Mouse (Mus musculus) embryonic facial prominence, embryonic 13.5 days (tissue): Measurements from ENCODE around the gene Adcyap1r1. TPM values are rescaled to one million over a fixed set of nuclear protein-coding genes. Genes with fewer than 3 reads are reported as not detected.

Source experiments
- ATAC-seq: fragments of 200-750 bp; cut with Nextera tagmentation; 2 replicates; pipeline ENCODE4 v1.8.0; 2017; ENCODE audit warnings: low read depth; ENCODE audit not compliant: insufficient number of reproducible peaks, insufficient read depth, low FRiP score, low TSS enrichment
- H3K27ac ChIP-seq: fragments of 300-500 bp; sonication (generic); 2 replicates; pipeline ENCODE4 v1.5.1; 2015; ENCODE audit warnings: moderate library complexity, mild to moderate bottlenecking, inconsistent platforms
- H3K27me3 ChIP-seq: fragments of 300-500 bp; sonication (generic); 2 replicates; pipeline ENCODE4 v1.6.1; 2015; ENCODE audit warnings: mild to moderate bottlenecking, inconsistent platforms
- H3K36me3 ChIP-seq: fragments of 300-500 bp; sonication (generic); 2 replicates; pipeline ENCODE4 v1.6.1; 2015; ENCODE audit warnings: mild to moderate bottlenecking, inconsistent platforms
- H3K4me1 ChIP-seq: fragments of 300-500 bp; sonication (generic); 2 replicates; pipeline ENCODE4 v1.6.1; 2015; ENCODE audit warnings: inconsistent platforms
- H3K4me2 ChIP-seq: fragments of 300-500 bp; sonication (generic); 2 replicates; pipeline ENCODE4 v1.6.1; 2015; ENCODE audit warnings: moderate library complexity, mild to moderate bottlenecking, inconsistent platforms
- H3K4me3 ChIP-seq: fragments of 300-500 bp; sonication (generic); 2 replicates; pipeline ENCODE4 v1.5.1; 2015; ENCODE audit warnings: mild to moderate bottlenecking, inconsistent platforms
- H3K9ac ChIP-seq: fragments of 300-500 bp; sonication (generic); 2 replicates; pipeline ENCODE4 v1.6.1; 2015; ENCODE audit warnings: mild to moderate bottlenecking, inconsistent platforms
- H3K9me3 ChIP-seq: fragments of 300-500 bp; sonication (generic); 2 replicates; pipeline ENCODE4 v1.6.1; 2016; ENCODE audit warnings: inconsistent platforms
- WGBS: fragments of 180-500 bp; shearing (Covaris S2); methylation state at CpG from one replicate; pipeline ENCODE4 v1.1.7; 2015; ENCODE audit warnings: mixed read lengths; 5-methylcytosine and 5-hydroxymethylcytosine counted together
- polyA plus RNA-seq: library from polyadenylated mRNA; unstranded; fragments of >200 nt; fragmentation: Nextera tagmentation; extraction: Ambion mirVana; gene quantifications from 2 replicates; pipeline ENCODE4 v1.2.1, GENCODE M21; 2015

Gene Adcyap1r1
- polyA plus RNA-seq, 1 experiment from 2014 or later: 1.0 TPM

DNA sequence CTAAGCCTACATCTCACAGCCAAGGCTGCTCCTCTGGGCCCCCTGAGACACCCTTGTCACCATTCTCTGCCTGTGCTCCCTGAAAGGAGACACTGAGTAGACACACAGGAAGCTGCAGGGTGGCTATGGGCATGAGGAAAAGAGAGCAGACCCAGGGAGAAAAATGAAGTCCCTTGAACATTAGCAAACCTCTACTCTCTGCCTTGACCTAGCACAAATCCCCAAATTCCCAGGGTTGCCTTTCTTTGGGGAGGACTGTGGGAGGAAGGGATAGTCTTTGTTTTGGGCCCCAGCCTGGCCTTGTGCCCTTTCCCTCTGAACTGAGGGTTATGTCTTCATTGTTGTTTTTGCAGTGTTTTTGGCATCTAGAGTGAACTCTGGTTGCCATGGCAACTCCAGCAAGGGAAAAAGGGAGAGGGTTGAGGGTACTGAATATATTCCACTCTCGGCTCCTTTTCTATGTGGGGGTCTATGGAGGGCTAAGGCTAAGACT is 30.9 kb upstream of the Adcyap1r1 start:
- Histone ChIP-seq H3K4me2 (no peak overlapping the region), H3K4me3 (no peak overlapping the region), H3K27me3 (no peaks in the 10 kb centered on the region; the same call in 1 of the 2 replicates), H3K27ac (no peak overlapping the region), H3K36me3 (no peaks in the 10 kb centered on the region), H3K9ac (no peak overlapping the region), H3K9me3 (no peaks in the 10 kb centered on the region), H3K4me1 (no peaks in the 10 kb centered on the region)
- no peak for ATAC-seq
- 40% methylated on average over 1 of the region's 1 CpGs for WGBS

- Histone ChIP-seq H3K27ac (no peak overlapping the region), H3K4me1 (peaks cover 9% of the 10 kb centered on the region), H3K9me3 (no peaks in the 10 kb centered on the region), H3K36me3 (no peaks in the 10 kb centered on the region), H3K4me3 (no peak overlapping the region), H3K27me3 (no peaks in the 10 kb centered on the region), H3K4me2 (no peak overlapping the region), H3K9ac (no peak overlapping the region)
- ATAC-seq: no peak
Observed at GRCm38 (mm10) chr6:55432121-55432520, 19.7 kb upstream of the Adcyap1r1 start.

DNA sequence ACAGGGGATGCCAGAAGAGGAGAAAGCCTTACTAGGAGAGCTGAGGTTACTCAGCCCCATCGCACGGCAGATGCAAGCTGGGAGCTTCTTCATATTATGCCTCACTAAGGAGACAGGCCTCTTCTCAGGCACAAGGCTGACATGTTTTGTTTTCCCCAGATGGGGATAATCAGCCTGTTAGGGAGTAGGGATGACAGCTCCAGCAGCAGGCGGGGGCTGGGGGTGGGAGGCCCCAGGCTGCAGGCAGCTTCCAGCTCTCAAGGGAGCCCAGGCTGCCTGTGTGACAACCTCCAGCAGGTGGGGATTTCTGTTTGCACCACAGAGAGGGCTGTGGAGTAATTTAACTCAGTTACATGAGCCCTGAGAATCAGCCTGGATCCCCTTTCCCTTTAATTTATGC is 17.4 kb upstream of the Adcyap1r1 start:
- peak overlapping the region; percentile 32; the same call in 1 of the 2 replicates for H3K9ac ChIP-seq
- no peak overlapping the region for H3K4me2 ChIP-seq
- peak overlapping the region; percentile 16; the same call in 1 of the 2 replicates for H3K27ac ChIP-seq
- H3K9me3 ChIP-seq: no peaks in the 10 kb centered on the region
- no peaks in the 10 kb centered on the region for H3K27me3 ChIP-seq
- WGBS: 12% methylated on average over 3 of the region's 3 CpGs
- ATAC-seq: no peak
- H3K4me3 ChIP-seq: no peak overlapping the region
- H3K36me3 ChIP-seq: no peaks in the 10 kb centered on the region
- H3K4me1 ChIP-seq: peaks cover 9% of the 10 kb centered on the region

DNA sequence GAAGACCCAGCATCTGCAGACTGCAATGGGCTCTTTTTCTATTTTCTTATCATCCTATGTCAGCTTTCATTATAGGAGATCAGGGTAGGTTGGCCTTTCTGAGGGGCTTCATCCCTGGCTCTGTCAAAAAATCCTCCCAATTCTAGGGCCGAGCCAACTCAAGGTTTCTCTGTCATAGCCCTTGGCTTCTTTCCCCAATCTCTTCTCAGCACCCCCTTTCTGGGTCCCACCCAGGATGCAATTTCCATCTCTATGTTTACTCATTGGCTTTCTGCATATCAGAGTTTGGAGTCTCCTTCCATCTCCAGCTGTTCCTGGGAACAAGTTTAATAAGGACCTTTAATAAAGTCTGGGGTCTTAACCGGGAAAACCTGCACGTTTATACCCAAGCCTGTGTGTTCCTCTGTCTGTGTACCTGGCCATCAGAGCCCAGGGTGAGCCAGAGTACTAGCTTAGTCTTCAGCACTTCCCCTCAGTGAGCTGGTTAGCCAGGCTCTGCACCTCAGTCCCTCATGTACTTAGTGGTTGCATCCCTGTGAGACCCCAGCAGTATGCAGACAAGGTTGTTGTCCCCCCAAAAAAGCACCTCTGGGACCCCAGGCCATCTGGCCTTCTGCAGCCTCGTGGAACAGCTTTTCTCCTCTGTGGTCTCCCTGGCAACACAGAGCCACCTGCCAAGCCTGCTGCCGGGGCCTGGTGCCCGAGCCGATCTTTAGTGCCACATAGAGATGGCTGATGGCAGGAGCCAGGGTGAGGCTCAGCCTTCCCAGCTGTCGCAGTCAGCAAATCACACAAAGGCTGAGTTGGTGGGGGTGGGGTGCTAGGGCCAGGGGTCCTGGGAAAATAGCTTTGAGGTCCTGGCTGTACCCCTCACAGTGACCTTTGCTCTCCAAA is 16.3 kb upstream of the Adcyap1r1 start:
- Histone ChIP-seq H3K27ac (no peak overlapping the region), H3K9me3 (no peaks in the 10 kb centered on the region), H3K4me1 (peaks cover 9% of the 10 kb centered on the region), H3K4me2 (no peak overlapping the region), H3K36me3 (no peaks in the 10 kb centered on the region), H3K27me3 (no peaks in the 10 kb centered on the region), H3K4me3 (no peak overlapping the region), H3K9ac (no peak overlapping the region)
- 61% methylated on average over 8 of the region's 8 CpGs for WGBS
- ATAC-seq: no peak

DNA sequence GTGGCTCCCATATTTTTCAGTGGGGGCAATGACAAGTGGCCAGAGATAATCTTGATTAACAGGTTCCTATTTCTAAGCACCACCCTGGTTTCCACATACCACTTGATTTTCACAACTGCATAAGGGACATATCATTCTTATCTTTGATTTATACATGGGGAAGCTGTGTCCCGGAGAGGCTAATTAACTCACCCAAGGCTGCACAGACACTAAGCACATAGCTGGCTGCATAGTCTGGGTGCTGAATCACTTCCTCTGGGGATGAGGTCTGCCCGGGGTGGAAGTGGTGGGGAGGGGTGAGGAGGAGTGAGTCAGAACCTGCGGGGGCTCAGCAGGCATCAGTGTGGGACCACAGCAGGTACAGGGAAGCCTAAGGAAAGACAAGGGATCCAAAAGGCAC is 13.9 kb upstream of the Adcyap1r1 start:
- no peaks in the 10 kb centered on the region for H3K9me3 ChIP-seq
- H3K36me3 ChIP-seq: no peaks in the 10 kb centered on the region
- no peak overlapping the region for H3K27ac ChIP-seq
- H3K27me3 ChIP-seq: no peaks in the 10 kb centered on the region
- H3K4me3 ChIP-seq: no peak overlapping the region
- no peak overlapping the region for H3K9ac ChIP-seq
- WGBS: 50% methylated on average over 3 of the region's 3 CpGs
- H3K4me1 ChIP-seq: peaks cover 9% of the 10 kb centered on the region
- no peak overlapping the region for H3K4me2 ChIP-seq
- ATAC-seq: no peak

DNA sequence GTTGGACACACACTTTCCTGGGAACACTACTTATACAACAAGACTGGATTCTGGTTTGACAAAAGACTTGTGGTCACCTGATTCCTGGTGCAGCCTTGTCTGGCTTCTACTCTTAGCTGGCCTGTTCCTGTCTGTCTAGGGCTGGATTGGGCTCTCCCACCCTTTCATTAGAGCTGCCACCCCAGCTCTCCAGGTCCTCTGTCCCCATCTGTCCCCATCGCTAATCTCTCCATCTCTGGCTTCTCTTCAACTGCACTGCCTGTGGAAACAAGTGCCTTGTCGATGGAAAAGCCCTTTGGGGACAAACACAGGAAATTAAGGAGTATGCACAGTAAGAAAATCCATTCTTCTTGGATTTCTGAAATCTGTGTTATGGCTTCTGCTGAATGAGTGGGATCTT is 12.9 kb upstream of the Adcyap1r1 start:
- peaks cover 9% of the 10 kb centered on the region for H3K4me1 ChIP-seq
- H3K27ac ChIP-seq: no peak overlapping the region
- no peaks in the 10 kb centered on the region for H3K9me3 ChIP-seq
- 63% methylated on average over 2 of the region's 2 CpGs for WGBS
- H3K4me2 ChIP-seq: no peak overlapping the region
- ATAC-seq: no peak
- H3K36me3 ChIP-seq: no peaks in the 10 kb centered on the region
- H3K4me3 ChIP-seq: no peak overlapping the region
- no peak overlapping the region for H3K9ac ChIP-seq
- H3K27me3 ChIP-seq: no peaks in the 10 kb centered on the region

DNA sequence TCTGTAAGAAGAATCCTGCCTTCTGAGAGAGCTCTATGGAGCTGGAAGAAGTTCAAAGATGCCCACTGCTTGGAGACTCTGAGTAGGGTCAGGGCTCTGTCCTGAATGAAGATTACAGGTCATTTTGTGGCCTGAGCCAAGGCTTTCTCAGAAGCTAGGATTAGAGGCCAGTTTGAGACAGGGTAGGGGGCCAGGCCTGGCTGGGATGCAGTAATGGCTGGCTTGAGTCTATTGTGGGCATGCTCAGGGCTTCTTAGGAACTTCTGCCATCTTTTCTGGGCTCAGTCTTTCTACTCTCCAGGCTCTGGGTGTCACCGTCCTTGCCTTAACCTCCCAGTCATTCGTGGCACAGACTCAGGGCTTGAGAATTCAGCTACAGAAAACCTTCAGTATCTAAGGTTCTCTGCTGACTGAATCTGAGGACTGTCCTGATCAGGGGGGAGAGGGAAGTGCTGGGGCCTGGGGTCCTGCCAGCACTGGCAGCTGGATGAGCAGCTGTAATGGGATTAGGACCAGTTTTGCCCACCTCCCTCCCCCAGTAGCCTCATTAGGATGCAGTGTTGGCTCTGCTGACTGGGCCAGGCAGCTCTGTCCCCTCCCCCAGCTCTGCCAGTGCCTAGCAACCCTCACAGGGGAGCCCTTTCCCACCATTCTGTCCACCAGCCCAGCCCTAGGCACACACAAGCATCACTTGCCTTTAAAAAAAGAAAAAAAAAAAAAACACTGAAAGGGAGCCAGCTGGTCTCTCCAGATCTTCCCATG is 7.7 kb upstream of the Adcyap1r1 start:
- Histone ChIP-seq H3K4me2 (no peak overlapping the region), H3K36me3 (no peaks in the 10 kb centered on the region), H3K27me3 (peaks cover 10% of the 10 kb centered on the region), H3K4me1 (peaks cover 3% of the 10 kb centered on the region; the same call in 1 of the 2 replicates), H3K4me3 (no peak overlapping the region), H3K9me3 (no peaks in the 10 kb centered on the region), H3K27ac (no peak overlapping the region), H3K9ac (no peak overlapping the region)
- ATAC-seq: no peak
- WGBS: 13% methylated on average over 2 of the region's 2 CpGs

GRCm38 (mm10) chr6:55444721-55445120 is 7.1 kb upstream of the Adcyap1r1 start:
- Histone ChIP-seq H3K36me3 (no peaks in the 10 kb centered on the region), H3K9ac (no peak overlapping the region), H3K27me3 (peaks cover 16% of the 10 kb centered on the region), H3K4me3 (no peak overlapping the region), H3K4me2 (no peak overlapping the region), H3K4me1 (peaks cover 7% of the 10 kb centered on the region; the same call in 1 of the 2 replicates), H3K27ac (no peak overlapping the region), H3K9me3 (no peaks in the 10 kb centered on the region)
- no peak for ATAC-seq
- WGBS: 44% methylated on average over 4 of the region's 4 CpGs

- no peaks in the 10 kb centered on the region for H3K9me3 ChIP-seq
- no peak overlapping the region for H3K4me3 ChIP-seq
- H3K4me2 ChIP-seq: no peak overlapping the region
- no peak overlapping the region for H3K27ac ChIP-seq
- no peaks in the 10 kb centered on the region for H3K36me3 ChIP-seq
- no peak for ATAC-seq
- H3K27me3 ChIP-seq: peaks cover 51% of the 10 kb centered on the region
- H3K4me1 ChIP-seq: peaks cover 21% of the 10 kb centered on the region
- no peak overlapping the region for H3K9ac ChIP-seq
- WGBS: 77% methylated on average over 9 of the region's 9 CpGs
Observed at GRCm38 (mm10) chr6:55448199-55448598, 3.6 kb upstream of the Adcyap1r1 start.

DNA sequence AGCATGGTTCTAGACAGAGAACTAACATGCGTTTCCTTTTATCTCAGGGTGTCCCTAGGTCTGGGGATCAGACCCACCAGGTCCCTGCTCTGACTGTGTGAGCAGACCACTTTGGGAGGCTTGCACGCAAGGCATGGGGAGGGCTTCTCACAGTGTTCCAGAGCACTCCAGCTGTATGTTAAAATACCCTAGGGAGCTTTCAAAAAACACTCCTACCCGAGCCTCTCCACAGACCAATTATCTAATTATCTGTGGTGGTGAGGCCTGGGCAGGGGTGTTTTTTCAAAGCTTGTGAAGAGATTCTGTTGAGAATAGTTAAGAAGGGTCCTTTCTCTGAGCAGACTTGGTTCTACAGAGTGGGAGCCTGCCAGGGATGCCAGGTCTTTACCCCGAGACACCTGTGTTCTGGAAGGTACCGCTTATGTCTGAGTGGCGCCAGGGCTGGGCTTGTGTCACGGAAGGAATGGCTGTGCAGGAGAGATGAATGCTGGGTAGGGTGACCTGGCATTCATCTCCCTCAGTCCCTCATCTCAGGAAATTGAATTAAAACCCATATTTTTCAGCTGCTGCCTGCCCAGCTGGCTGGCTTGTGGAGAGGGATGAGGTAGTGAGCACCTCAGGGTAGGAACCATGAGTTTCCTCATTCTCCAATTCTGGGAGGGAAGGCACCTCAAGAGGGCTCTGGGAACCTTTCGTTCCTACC is 2.7 kb upstream of the Adcyap1r1 start:
- peaks cover 21% of the 10 kb centered on the region for H3K4me1 ChIP-seq
- 0 out of 2 replicates have a peak, but pooled peaks have one; percentile 23 for ATAC-seq
- no peaks in the 10 kb centered on the region for H3K36me3 ChIP-seq
- H3K27me3 ChIP-seq: peaks cover 60% of the 10 kb centered on the region
- WGBS: 62% methylated on average over 8 of the region's 8 CpGs
- no peak overlapping the region for H3K4me3 ChIP-seq
- H3K9ac ChIP-seq: no peak overlapping the region
- H3K9me3 ChIP-seq: no peaks in the 10 kb centered on the region
- no peak overlapping the region for H3K27ac ChIP-seq
- H3K4me2 ChIP-seq: no peak overlapping the region

DNA sequence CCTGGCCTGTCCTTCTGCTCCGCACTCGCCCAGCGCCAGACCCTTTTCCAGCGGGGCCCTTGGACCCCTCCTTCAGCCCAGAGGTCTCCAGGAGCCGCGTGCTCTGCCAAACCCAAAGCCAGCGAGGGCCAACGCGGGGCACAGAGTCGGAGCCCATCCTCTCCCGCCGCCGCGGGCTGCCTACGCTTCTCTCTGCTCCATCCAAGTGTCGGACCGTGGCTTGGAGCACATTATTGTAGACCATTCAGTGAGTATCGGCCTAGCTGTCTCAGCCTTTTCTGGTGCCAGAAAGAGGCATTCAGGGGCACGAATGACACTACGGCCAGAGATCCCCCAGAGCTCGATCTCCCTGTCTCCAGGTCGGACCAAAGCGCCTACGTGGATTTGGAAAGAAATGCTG is 603 bp downstream of the Adcyap1r1 start:
- Histone ChIP-seq H3K4me2 (peak overlapping the region; percentile 96), H3K9me3 (no peaks in the 10 kb centered on the region), H3K4me1 (peaks cover 21% of the 10 kb centered on the region), H3K27ac (no peak overlapping the region), H3K27me3 (peaks cover 81% of the 10 kb centered on the region), H3K9ac (peak overlapping the region; percentile 65), H3K36me3 (no peaks in the 10 kb centered on the region), H3K4me3 (peak overlapping the region; percentile 55)
- ATAC-seq: no peak
- WGBS: under 1% methylated on average over 24 of the region's 24 CpGs
